Mouse (Mus musculus) lung, embryonic 16.5 days (tissue): Measurements from ENCODE around the gene Dyrk1a. TPM values are rescaled to one million over a fixed set of nuclear protein-coding genes. Genes with fewer than 3 reads are reported as not detected.

ENCODE experiments used
- ATAC-seq: fragments of 200-750 bp; cut with Nextera tagmentation; 2 replicates; pipeline ENCODE4 v1.8.0; 2017; ENCODE audit warnings: low read depth, mild to moderate bottlenecking, moderate library complexity
- H3K27ac ChIP-seq: fragments of 300-500 bp; sonication (generic); 2 replicates; pipeline ENCODE4 v1.5.1; 2014; ENCODE audit warnings: mild to moderate bottlenecking, control low read depth, low read length
- H3K27me3 ChIP-seq: fragments of 300-500 bp; sonication (generic); 2 replicates; pipeline ENCODE4 v1.6.1; 2014; ENCODE audit warnings: low read depth, low read length, mixed read lengths; ENCODE audit not compliant: control insufficient read depth, insufficient read depth
- H3K36me3 ChIP-seq: fragments of 300-500 bp; sonication (generic); 2 replicates; pipeline ENCODE4 v1.6.1; 2014; ENCODE audit warnings: low read length; ENCODE audit not compliant: control insufficient read depth, insufficient read depth
- H3K4me1 ChIP-seq: fragments of 300-500 bp; sonication (generic); replicated peaks from 2 replicates; pipeline ENCODE4 v1.6.1; 2014; ENCODE audit warnings: low read length, mixed read lengths; ENCODE audit not compliant: control insufficient read depth, insufficient read depth
- H3K4me2 ChIP-seq: fragments of 300-500 bp; sonication (generic); 2 replicates; pipeline ENCODE4 v1.6.1; 2014; ENCODE audit warnings: low read depth, low read length, control low read depth
- H3K4me3 ChIP-seq: fragments of 300-500 bp; sonication (generic); 2 replicates; pipeline ENCODE4 v1.5.1; 2014; ENCODE audit warnings: mild to moderate bottlenecking, low read length, control low read depth
- H3K9ac ChIP-seq: fragments of 300-500 bp; sonication (generic); 2 replicates; pipeline ENCODE4 v1.6.1; 2014; ENCODE audit warnings: low read length, control low read depth
- H3K9me3 ChIP-seq: fragments of 300-500 bp; sonication (generic); 2 replicates; pipeline ENCODE4 v1.6.1; 2016; ENCODE audit warnings: low read length; ENCODE audit not compliant: control insufficient read depth
- WGBS: fragments of 180-500 bp; shearing (Covaris S2); extraction: QIAGEN DNeasy Blood & Tissue Kit; methylation state at CpG from one replicate; pipeline ENCODE4 v1.1.7; 2014; 5-methylcytosine and 5-hydroxymethylcytosine counted together
- polyA plus RNA-seq: library from polyadenylated mRNA; unstranded; fragments of >200 nt; fragmentation: Nextera tagmentation; extraction: Ambion mirVana; gene quantifications from 2 replicates; pipeline ENCODE4 v1.2.1, GENCODE M21; 2015

The Dyrk1a gene
- polyA plus RNA-seq, 1 experiment from 2014 or later: 8.0 TPM

DNA sequence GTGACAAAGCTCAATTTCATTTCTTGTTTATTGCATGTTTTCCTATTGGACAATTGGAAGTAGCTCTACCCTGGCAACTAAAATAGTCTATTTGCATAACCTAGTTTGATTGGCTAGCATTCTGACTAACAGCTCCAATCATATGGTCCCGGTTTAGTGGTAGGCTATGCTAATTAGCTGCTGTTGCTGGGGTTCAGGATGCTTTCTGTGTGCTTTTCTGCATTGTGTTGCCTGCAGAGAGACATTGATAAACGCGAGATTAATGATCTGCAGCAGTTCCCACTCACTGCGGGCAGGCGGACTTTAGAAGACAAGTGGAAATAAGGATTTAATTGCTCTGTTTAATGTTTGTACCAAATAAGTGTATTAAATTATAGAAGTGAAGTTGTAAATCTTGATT is 62.2 kb downstream of the Dyrk1a start:
- Histone ChIP-seq H3K4me2 (no peak overlapping the region), H3K27ac (no peak overlapping the region)

DNA sequence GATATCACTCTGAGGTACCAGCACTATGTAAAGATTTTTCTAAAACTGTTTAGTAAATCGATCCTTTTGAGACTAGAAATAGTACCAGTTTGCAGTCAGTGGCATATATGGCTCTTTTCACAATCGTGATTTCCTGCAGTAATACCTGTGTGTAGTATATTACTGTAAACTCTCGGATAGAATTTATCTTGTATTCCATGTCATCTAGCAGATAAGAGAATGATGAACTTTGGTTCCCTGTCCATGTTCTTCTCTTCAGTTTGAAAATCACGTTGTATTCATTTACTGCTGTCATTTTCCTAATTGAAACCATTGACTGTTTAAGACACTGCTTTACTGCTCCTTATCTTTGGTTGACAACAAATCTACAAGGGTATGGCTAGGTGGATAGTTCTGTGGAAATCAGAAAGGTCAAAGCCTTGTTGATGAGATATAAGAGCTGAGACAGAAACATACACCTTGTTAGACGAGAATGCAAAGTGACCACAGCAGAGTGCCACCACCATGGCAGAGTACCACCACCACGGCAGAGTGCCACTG is 62.7 kb downstream of the Dyrk1a start:
- Histone ChIP-seq H3K9ac (no peak overlapping the region), H3K27me3 (no peaks in the 10 kb centered on the region), H3K27ac (no peak overlapping the region), H3K4me2 (no peak overlapping the region), H3K9me3 (no peaks in the 10 kb centered on the region), H3K36me3 (no peaks in the 10 kb centered on the region), H3K4me3 (no peak overlapping the region), H3K4me1 (peaks cover 19% of the 10 kb centered on the region)
- ATAC-seq: no peak
- 67% methylated on average over 6 of the region's 6 CpGs for WGBS

More for the DNA sequence above, 62.2 kb downstream of the Dyrk1a start:
- no peaks in the 10 kb centered on the region for H3K36me3 ChIP-seq
- H3K4me1 ChIP-seq: peaks cover 19% of the 10 kb centered on the region
- H3K27me3 ChIP-seq: no peaks in the 10 kb centered on the region
- no peaks in the 10 kb centered on the region for H3K9me3 ChIP-seq
- 20% methylated on average over 5 of the region's 5 CpGs for WGBS
- peak; percentile 95 for ATAC-seq
- no peak overlapping the region for H3K9ac ChIP-seq
- no peak overlapping the region for H3K4me3 ChIP-seq

GRCm38 (mm10) chr16:94633012-94633411 is 63.2 kb downstream of the Dyrk1a start:
- Histone ChIP-seq H3K4me3 (no peak overlapping the region), H3K36me3 (no peaks in the 10 kb centered on the region), H3K9me3 (no peaks in the 10 kb centered on the region), H3K27me3 (no peaks in the 10 kb centered on the region), H3K4me2 (no peak overlapping the region), H3K4me1 (peaks cover 15% of the 10 kb centered on the region), H3K27ac (no peak overlapping the region), H3K9ac (no peak overlapping the region)
- no peak for ATAC-seq
- WGBS: 61% methylated on average over 6 of the region's 6 CpGs

DNA sequence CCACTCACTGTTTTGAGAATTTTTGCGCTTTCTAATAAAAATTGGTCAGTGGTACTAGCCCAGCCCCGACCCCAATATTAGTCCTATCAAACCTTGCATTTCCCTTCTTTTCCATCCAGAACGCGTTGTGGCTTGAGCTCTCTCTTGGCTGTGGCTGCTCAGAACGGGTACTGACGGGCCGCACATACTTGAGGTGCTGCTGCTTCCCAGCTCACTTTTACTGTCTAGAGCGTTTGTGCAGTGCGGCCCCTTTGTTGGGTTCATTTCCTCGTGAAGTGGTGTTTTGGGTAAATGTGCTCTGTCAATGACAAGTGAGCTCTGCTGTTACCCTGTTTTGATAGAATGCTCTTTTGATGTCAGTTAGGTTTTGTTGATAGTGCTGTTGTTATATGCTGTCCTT is 67.6 kb downstream of the Dyrk1a start:
- no peak overlapping the region for H3K27ac ChIP-seq
- 61% methylated on average over 10 of the region's 10 CpGs for WGBS
- no peaks in the 10 kb centered on the region for H3K27me3 ChIP-seq

DNA sequence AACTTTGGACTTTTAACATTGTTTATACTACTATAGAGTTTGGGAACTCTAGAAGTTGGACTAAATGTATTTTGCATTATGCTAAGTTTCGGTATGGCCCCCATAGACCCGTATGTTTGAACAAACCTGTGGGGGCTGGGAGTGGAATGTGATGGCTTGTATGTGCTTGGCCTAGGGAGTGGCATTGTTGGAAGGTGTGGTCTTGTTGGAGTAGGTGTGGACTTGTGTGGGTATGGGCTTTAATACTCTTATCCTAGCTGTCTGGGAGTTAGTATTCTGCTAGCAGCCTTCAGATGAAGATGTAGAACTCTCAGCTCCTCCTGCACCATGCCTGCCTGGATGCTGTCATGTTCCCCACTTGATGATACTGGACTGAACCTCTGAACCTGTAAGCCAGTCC is 72.0 kb downstream of the Dyrk1a start:
- peaks cover 3% of the 10 kb centered on the region; the same call in 1 of the 2 replicates for H3K36me3 ChIP-seq
- ATAC-seq: no peak
- WGBS: 84% methylated on average over 2 of the region's 2 CpGs
- H3K27me3 ChIP-seq: no peaks in the 10 kb centered on the region
- H3K4me2 ChIP-seq: no peak overlapping the region
- no peaks in the 10 kb centered on the region for H3K9me3 ChIP-seq
- no peak overlapping the region for H3K4me3 ChIP-seq
- H3K4me1 ChIP-seq: no peaks in the 10 kb centered on the region
- no peak overlapping the region for H3K27ac ChIP-seq
- H3K9ac ChIP-seq: no peak overlapping the region

More for the DNA sequence above, 67.6 kb downstream of the Dyrk1a start:
- no peaks in the 10 kb centered on the region for H3K9me3 ChIP-seq
- no peak for ATAC-seq
- H3K4me1 ChIP-seq: no peaks in the 10 kb centered on the region; the same call in 1 of the 2 replicates
- H3K36me3 ChIP-seq: peaks cover 3% of the 10 kb centered on the region; the same call in 1 of the 2 replicates
- no peak overlapping the region for H3K4me2 ChIP-seq
- no peak overlapping the region for H3K4me3 ChIP-seq
- no peak overlapping the region for H3K9ac ChIP-seq

GRCm38 (mm10) chr16:94647153-94647552 is 77.3 kb downstream of the Dyrk1a start:
- H3K27me3 ChIP-seq: no peaks in the 10 kb centered on the region
- no peaks in the 10 kb centered on the region; the same call in 1 of the 2 replicates for H3K4me1 ChIP-seq
- no peak overlapping the region for H3K27ac ChIP-seq
- no peaks in the 10 kb centered on the region for H3K9me3 ChIP-seq
- H3K36me3 ChIP-seq: no peaks in the 10 kb centered on the region
- no peak overlapping the region for H3K4me2 ChIP-seq
- no peak for ATAC-seq
- no peak overlapping the region for H3K9ac ChIP-seq
- H3K4me3 ChIP-seq: no peak overlapping the region
- WGBS: 62% methylated on average over 5 of the region's 5 CpGs

DNA sequence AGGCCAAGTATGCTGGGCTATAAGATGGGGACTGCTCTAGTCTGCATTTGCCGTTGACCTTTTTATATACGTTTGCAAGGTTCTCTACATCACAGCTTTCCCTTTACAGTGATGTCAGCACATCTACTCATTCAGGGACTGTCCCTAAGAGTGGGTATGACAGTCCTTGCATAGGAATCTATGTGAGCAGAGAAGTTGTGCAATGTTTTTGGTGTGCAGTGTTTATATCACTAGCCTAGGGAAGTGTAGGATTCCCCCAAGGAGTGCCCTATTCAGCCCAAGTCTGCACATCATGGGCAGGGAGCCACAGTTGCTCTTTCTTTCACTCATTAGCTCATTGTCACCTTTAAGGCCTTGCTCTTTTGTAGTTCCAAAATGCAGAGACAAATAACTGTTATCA is 78.1 kb downstream of the Dyrk1a start:
- Histone ChIP-seq H3K9ac (no peak overlapping the region), H3K36me3 (no peaks in the 10 kb centered on the region), H3K4me1 (no peaks in the 10 kb centered on the region; the same call in 1 of the 2 replicates), H3K9me3 (no peaks in the 10 kb centered on the region), H3K27me3 (no peaks in the 10 kb centered on the region), H3K4me3 (no peak overlapping the region), H3K27ac (no peak overlapping the region), H3K4me2 (no peak overlapping the region)
- 88% methylated on average over 2 of the region's 2 CpGs for WGBS
- no peak for ATAC-seq

DNA sequence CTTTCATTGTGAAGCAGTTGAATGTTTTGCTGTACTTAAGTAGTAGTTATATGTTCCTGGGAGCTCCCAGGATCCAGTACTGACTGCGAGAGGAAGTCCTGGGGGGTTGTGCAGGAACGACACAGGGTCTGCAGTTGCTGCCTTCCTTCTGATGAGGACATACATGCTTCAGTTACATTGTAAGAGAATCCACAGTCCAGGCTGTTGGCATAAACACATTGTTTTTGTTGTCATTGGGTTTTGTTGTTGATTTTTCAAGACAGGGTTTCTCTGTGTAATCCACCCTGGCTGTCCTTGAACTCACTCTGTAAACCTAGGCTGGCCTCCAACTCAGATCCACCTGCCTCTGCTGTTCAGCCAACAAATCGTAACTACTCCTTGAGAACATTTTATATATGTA is 80.1 kb downstream of the Dyrk1a start:
- 74% methylated on average over 3 of the region's 3 CpGs for WGBS
- Histone ChIP-seq H3K27me3 (no peaks in the 10 kb centered on the region), H3K9ac (no peak overlapping the region), H3K4me3 (no peak overlapping the region), H3K4me1 (no peaks in the 10 kb centered on the region; the same call in 1 of the 2 replicates), H3K9me3 (no peaks in the 10 kb centered on the region), H3K36me3 (no peaks in the 10 kb centered on the region), H3K27ac (no peak overlapping the region), H3K4me2 (no peak overlapping the region)
- ATAC-seq: no peak

DNA sequence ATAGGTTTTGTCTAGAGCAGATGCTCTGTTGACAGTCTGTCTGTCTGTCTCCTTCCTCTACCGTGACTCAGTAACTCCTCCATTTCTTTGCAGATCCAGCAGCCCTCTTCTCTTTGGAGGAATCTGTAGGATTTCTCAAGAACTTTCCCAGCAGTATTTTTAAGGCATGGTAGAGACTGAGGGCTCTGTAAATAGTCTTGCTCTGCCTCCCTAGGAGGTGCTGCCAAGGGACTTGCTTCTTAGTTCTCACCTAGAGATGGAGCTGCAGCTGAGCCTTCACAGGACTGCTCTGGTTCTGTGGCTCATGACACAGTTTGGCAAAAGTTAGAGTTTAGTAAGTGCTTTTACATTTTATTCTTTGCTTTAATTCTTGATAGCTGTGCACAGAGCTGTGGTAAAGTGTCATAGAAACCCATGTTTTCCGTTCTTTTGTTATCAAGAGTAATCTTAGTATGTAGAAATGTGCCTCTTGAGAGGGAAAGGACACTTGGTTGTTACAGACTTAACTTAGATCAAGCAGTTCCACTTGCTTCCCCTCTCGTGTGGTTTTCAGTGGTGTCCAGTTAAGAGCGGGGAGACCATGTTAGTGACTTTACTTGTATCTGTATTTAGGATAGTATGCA is 82.4 kb downstream of the Dyrk1a start:
- no peak overlapping the region for H3K4me2 ChIP-seq
- H3K36me3 ChIP-seq: no peaks in the 10 kb centered on the region
- 53% methylated on average over 4 of the region's 4 CpGs for WGBS
- H3K9me3 ChIP-seq: no peaks in the 10 kb centered on the region
- H3K4me1 ChIP-seq: no peaks in the 10 kb centered on the region; the same call in 1 of the 2 replicates
- H3K27ac ChIP-seq: no peak overlapping the region
- no peaks in the 10 kb centered on the region for H3K27me3 ChIP-seq
- no peak overlapping the region for H3K4me3 ChIP-seq
- ATAC-seq: peak; percentile 34; the same call in 1 of the 2 replicates
- no peak overlapping the region for H3K9ac ChIP-seq
